15 mouse cellular contexts compared by ENCODE assay signal in the genomic region with DNA sequence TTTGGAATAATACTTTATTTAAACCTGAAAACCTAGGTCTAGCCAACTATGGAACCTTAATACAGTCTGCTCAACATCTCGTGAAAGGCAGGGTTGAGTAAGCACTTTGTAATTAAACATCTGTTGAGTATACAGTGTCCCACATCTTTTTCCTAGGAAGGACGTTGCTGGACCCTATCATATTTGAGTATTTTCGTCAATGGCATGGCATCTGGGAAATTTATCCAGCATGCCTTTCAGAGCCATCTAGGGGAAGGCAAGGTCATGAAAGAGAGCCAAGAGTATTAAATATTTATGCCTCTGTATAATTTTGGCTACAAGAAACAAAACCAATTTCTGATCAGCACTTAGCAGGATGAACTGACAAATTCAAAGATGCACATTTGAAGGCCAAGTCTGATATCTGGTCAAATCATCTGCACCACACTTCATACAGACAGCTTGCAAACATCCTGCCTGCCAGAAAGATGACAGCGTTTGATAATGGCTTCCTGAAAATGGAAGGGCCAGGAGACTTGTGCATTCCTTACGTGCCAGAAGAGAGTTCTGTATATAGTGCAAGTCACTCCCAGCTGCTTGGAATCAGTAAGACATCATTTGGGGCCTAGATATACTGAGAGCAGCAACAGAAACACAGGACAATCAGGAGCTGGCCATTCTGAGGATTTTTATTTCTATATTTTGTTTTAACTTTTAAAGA. TPM values are rescaled to one million over a fixed set of nuclear protein-coding genes. Genes with fewer than 3 reads are reported as not detected.
DNase-seq lines count a peak whose midpoint lies in the region; ATAC-seq and TF ChIP-seq lines count a peak whose summit lies in the region.
"Had no signal": no experiment of that assay in that cellular context is flagged by ENCODE, and none has a peak within 500 bp of the region (broad histone marks: within the 10 kb centered on the region; RNA-seq: fewer than 3 reads in every experiment).

No protein-coding gene starts in this region.

- H3K4me3 ChIP-seq in heart, postnatal 0 days (ENCODE audit: low read depth, low read length) = no peak overlapping the region
- H3K4me3 ChIP-seq in heart, embryonic 11.5 days (ENCODE audit: low read depth, low read length) = no peak overlapping the region
- H3K4me3 ChIP-seq in G1E (ENCODE audit: low read depth, low read length) = no peak overlapping the region

- no peak for TF ChIP-seq EP300 in heart, postnatal 0 days (IDR thresholded peaks at IDR 0.05; ENCODE audit: low read depth)

- WGBS in heart, postnatal 0 days = 12% methylated on average over 5 of the region's 5 CpGs
- 22% methylated on average over 5 of the region's 5 CpGs for WGBS in heart, embryonic 11.5 days (ENCODE audit: insufficient replicate concordance)

- H3K9ac ChIP-seq in heart, postnatal 0 days (replicated peaks; ENCODE audit: low read depth, low read length) = no peak overlapping the region
- no peak overlapping the region for H3K9ac ChIP-seq in heart, embryonic 11.5 days (ENCODE audit: low read depth, low read length)

- TF ChIP-seq CTCF in heart, postnatal 0 days (IDR thresholded peaks at IDR 0.05; ENCODE audit: low read depth) = no peak
- TF ChIP-seq CTCF in G1E (IDR thresholded peaks at IDR 0.05; ENCODE audit: low read depth, low read length) = no peak

- peak; percentile 51; the same call in 1 of the 2 replicates for ATAC-seq in heart, postnatal 0 days (ENCODE audit: insufficient read depth, low read depth)
- no peak; the same call in 1 of the 2 replicates for ATAC-seq in heart, embryonic 11.5 days (replicated peaks; ENCODE audit: insufficient number of reproducible peaks, low FRiP score, low TSS enrichment)
- peak; percentile 97 for ATAC-seq in G1E (ENCODE audit: extremely low read depth, insufficient number of reproducible peaks, low FRiP score, poor library complexity, severe bottlenecking)
- ATAC-seq: Patski had no signal

- H3K27ac ChIP-seq in heart, postnatal 0 days (ENCODE audit: low read depth) = no peak overlapping the region
- H3K27ac ChIP-seq in heart, embryonic 11.5 days (ENCODE audit: low read depth, low read length) = no peak overlapping the region

- no peaks in the 10 kb centered on the region for H3K9me3 ChIP-seq in heart, postnatal 0 days (replicated peaks; ENCODE audit: control insufficient read depth, low read length)
- no peaks in the 10 kb centered on the region for H3K9me3 ChIP-seq in heart, embryonic 11.5 days (replicated peaks; ENCODE audit: control insufficient read depth, low read length)
- no peaks in the 10 kb centered on the region for H3K9me3 ChIP-seq in G1E (replicated peaks)

- H3K36me3 ChIP-seq in heart, postnatal 0 days (replicated peaks; ENCODE audit: control insufficient read depth, insufficient read depth, low read length) = no peaks in the 10 kb centered on the region
- H3K36me3 ChIP-seq in heart, embryonic 11.5 days (ENCODE audit: control insufficient read depth, insufficient read depth, low read length) = no peaks in the 10 kb centered on the region
- H3K36me3 ChIP-seq in G1E (replicated peaks) = no peaks in the 10 kb centered on the region

- peaks cover 7% of the 10 kb centered on the region; the same call in 1 of the 2 replicates for H3K4me1 ChIP-seq in heart, postnatal 0 days (ENCODE audit: control insufficient read depth, insufficient read depth)
- H3K4me1 ChIP-seq in heart, embryonic 11.5 days (ENCODE audit: control insufficient read depth, insufficient read depth, low read length) = peaks cover 6% of the 10 kb centered on the region; the same call in 1 of the 2 replicates
- H3K4me1 ChIP-seq in G1E (ENCODE audit: insufficient read depth, low read depth, low read length) = peaks cover 13% of the 10 kb centered on the region

- H3K27me3 ChIP-seq in heart, postnatal 0 days (ENCODE audit: control insufficient read depth, insufficient read depth, low read length) = no peaks in the 10 kb centered on the region
- no peaks in the 10 kb centered on the region for H3K27me3 ChIP-seq in heart, embryonic 11.5 days (ENCODE audit: control insufficient read depth, insufficient read depth, low read length)
- no peaks in the 10 kb centered on the region for H3K27me3 ChIP-seq in G1E (ENCODE audit: insufficient read depth, low read length)

- H3K4me2 ChIP-seq in heart, postnatal 0 days (ENCODE audit: low read depth, low read length) = no peak overlapping the region
- no peak overlapping the region for H3K4me2 ChIP-seq in heart, embryonic 11.5 days
- H3K4me2 ChIP-seq: liver, embryonic 11.5 days had no signal

- peak; percentile 16 for DNase-seq in heart, postnatal 0 days (ENCODE audit: low spot score)
- DNase-seq in G1E (ENCODE audit: low spot score) = peak; percentile 2
- DNase-seq in embryo, embryonic 11 days = peak; percentile 2
- DNase-seq in lung, postnatal 25 days (ENCODE audit: low spot score) = peak; percentile 37
- no peak for DNase-seq in urinary bladder, postnatal 4 days (ENCODE audit: low spot score in 2 of 2)
- DNase-seq in thymus, postnatal 10 days (ENCODE audit: low spot score in 2 of 2) = no peak
- no peak for DNase-seq in cerebellum, postnatal 10 days
- DNase-seq: cerebellum, adult 11 months; kidney, adult 9 months; layer of hippocampus, adult 9-11 months; spleen, adult 18-20 months had no signal

RNA-seq across cellular contexts. Expression of gene Gyg, which starts 34.0 kb away (rescaled TPM):
- total RNA-seq in heart, postnatal 0 days (2014; rRNA removed; ENCODE audit: low replicate concordance) = 237 and 317 TPM in 2 replicates
- polyA plus RNA-seq in heart, postnatal 0 days (2015; fragmentation: Nextera tagmentation; extraction: Ambion mirVana) = 338 and 340 TPM in 2 replicates
- polyA plus RNA-seq in heart, embryonic 11.5 days (2014; fragmentation: Nextera tagmentation; extraction: Ambion mirVana) = 797 and 836 TPM in 2 replicates
- not detected in 2 replicates for total RNA-seq in G1E (2014; fragmentation: Nextera tagmentation)
- not detected in 2 replicates for total RNA-seq in G1E (2017)
- polyA plus RNA-seq in G1E (2012) = not detected in 2 replicates

RNA-seq across cellular contexts. Expression of gene Cpa3, which starts 52.9 kb away (rescaled TPM):
- total RNA-seq in heart, postnatal 0 days (2014; rRNA removed; ENCODE audit: low replicate concordance) = 7.3 and 13.5 TPM in 2 replicates
- polyA plus RNA-seq in heart, postnatal 0 days (2015; fragmentation: Nextera tagmentation; extraction: Ambion mirVana) = 16.3 and 19.6 TPM in 2 replicates
- polyA plus RNA-seq in heart, embryonic 11.5 days (2014; fragmentation: Nextera tagmentation; extraction: Ambion mirVana) = 0.15 and 0.46 TPM in 2 replicates
- total RNA-seq in G1E (2014; fragmentation: Nextera tagmentation) (185 and 247 TPM in 2 replicates), G1E (2017) (558 and 610 TPM in 2 replicates)
- 3.4 TPM in 2 replicates for polyA plus RNA-seq in G1E (2012)
- total RNA-seq: left cerebral cortex, postnatal 25 days had no signal
- polyA plus RNA-seq: Patski had no signal

Comparison
In these comparisons a context has a peak if more than half of its experiments do, and no peak if none do; other contexts are left out.
1. DNase-seq: peak in heart, postnatal 0 days (single experiment), G1E (single experiment), embryo, embryonic 11 days (single experiment) and lung, postnatal 25 days (single experiment); none in urinary bladder, postnatal 4 days (0 of 2), thymus, postnatal 10 days (0 of 2) and cerebellum, postnatal 10 days (0 of 2).
2. RNA of gene Gyg, which starts 34.0 kb away (polyA plus RNA-seq): 797 to 836 TPM in heart, embryonic 11.5 days and 338 to 340 TPM in heart, postnatal 0 days; not detected in G1E; every median in the first group is over 100 times any median in the second.